Mouse (Mus musculus) limb, embryonic 14.5 days (tissue): ENCODE measurements around the gene Atxn7l1. TPM values are rescaled to one million over a fixed set of nuclear protein-coding genes. Genes with fewer than 3 reads are reported as not detected.

Source experiments
- ATAC-seq: fragments of 200-750 bp; cut with Nextera tagmentation; 2 replicates; pipeline ENCODE4 v1.8.0; 2017; ENCODE audit warnings: low read depth, moderate number of reproducible peaks, moderate TSS enrichment; ENCODE audit not compliant: low FRiP score
- DNase-seq: peaks from one replicate; pipeline ENCODE4 v3.0.0-alpha.2; 2015; ENCODE audit warnings: low spot score
- H3K27ac ChIP-seq: fragments of 300-500 bp; sonication (generic); replicated peaks from 2 replicates; pipeline ENCODE4 v1.5.1; 2014; ENCODE audit warnings: low read depth, mild to moderate bottlenecking, low read length, moderate library complexity, mixed read lengths
- H3K27me3 ChIP-seq: fragments of 300-500 bp; sonication (generic); 2 replicates; pipeline ENCODE4 v1.6.1; 2014; ENCODE audit warnings: low read length, mixed read lengths; ENCODE audit not compliant: control insufficient read depth, insufficient read depth
- H3K36me3 ChIP-seq: fragments of 300-500 bp; sonication (generic); 2 replicates; pipeline ENCODE4 v1.6.1; 2014; ENCODE audit warnings: mild to moderate bottlenecking, low read length, moderate library complexity, mixed read lengths; ENCODE audit not compliant: control insufficient read depth, insufficient read depth
- H3K4me1 ChIP-seq: fragments of 300-500 bp; sonication (generic); 2 replicates; pipeline ENCODE4 v1.6.1; 2014; ENCODE audit warnings: antibody characterized with exemption, low read length, mixed read lengths; ENCODE audit not compliant: control insufficient read depth, insufficient read depth
- H3K4me2 ChIP-seq: fragments of 300-500 bp; sonication (generic); replicated peaks from 2 replicates; pipeline ENCODE4 v1.6.1; 2014; ENCODE audit warnings: low read depth, mild to moderate bottlenecking, low read length, moderate library complexity; ENCODE audit not compliant: severe bottlenecking
- H3K4me3 ChIP-seq: fragments of 300-500 bp; sonication (generic); replicated peaks from 2 replicates; pipeline ENCODE4 v1.5.1; 2014; ENCODE audit warnings: low read length
- H3K9ac ChIP-seq: fragments of 300-500 bp; sonication (generic); 2 replicates; pipeline ENCODE4 v1.6.1; 2014; ENCODE audit warnings: mild to moderate bottlenecking, low read depth, low read length, moderate library complexity; ENCODE audit not compliant: severe bottlenecking
- H3K9me3 ChIP-seq: fragments of 300-500 bp; sonication (generic); 2 replicates; pipeline ENCODE4 v1.6.1; 2016; ENCODE audit warnings: low read length; ENCODE audit not compliant: control insufficient read depth
- POLR2A ChIP-seq: fragments of 200-500 bp; IDR thresholded peaks from 2 replicates; pipeline ENCODE4 v1.8.0; 2012; ENCODE audit warnings: inconsistent platforms, mild to moderate bottlenecking, moderate library complexity, borderline replicate concordance; ENCODE audit not compliant: insufficient read depth, insufficient read length; ENCODE audit errors: extremely low read depth
- WGBS: fragments of 180-500 bp; shearing (Covaris S2); extraction: QIAGEN DNeasy Blood & Tissue Kit; methylation state at CpG from one replicate; pipeline ENCODE4 v1.1.7; 2014; 5-methylcytosine and 5-hydroxymethylcytosine counted together
- polyA plus RNA-seq, 2 experiments: library from polyadenylated mRNA; depleted of rRNA in 1 of 2; stranded (reverse) in 1 of 2; unstranded in 1 of 2; fragments of >200 nt; fragmentation: Nextera tagmentation in 1 of 2; extraction: Ambion mirVana in 1 of 2; gene quantifications; 2 replicates each; pipeline versions ENCODE4 v1.2.1 to v1.2.3; 2012 to 2014

Atxn7l1 gene
- polyA plus RNA-seq, 2 experiments = 15.3 to 23.1 TPM

DNA sequence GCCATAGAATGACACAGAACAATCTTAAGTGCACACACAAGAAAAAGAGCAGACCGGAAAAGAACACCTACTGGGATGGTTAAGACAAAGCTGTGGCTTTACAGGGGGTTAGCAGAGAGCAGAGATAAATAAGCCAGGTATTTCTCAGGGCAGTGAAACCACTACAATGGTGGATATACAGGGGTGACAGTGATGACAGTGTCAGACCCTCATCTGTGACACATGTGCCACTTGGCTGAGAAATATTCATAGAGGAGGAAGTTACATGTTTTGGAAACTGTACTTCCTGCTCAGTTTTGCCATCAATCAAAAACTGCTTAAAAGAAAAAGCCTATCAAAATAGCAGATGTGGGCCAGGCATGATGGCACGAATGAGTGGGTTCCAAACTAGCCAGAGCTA lies 19.4 kb upstream of the Atxn7l1 start:
- no peak overlapping the region for H3K4me3 ChIP-seq
- H3K36me3 ChIP-seq = no peaks in the 10 kb centered on the region
- no peaks in the 10 kb centered on the region for H3K27me3 ChIP-seq
- H3K27ac ChIP-seq = no peak overlapping the region
- WGBS = 89% methylated on average over 2 of the region's 2 CpGs
- DNase-seq (no peak), ATAC-seq (no peak)
- no peak for TF ChIP-seq POLR2A
- no peaks in the 10 kb centered on the region for H3K9me3 ChIP-seq
- H3K4me2 ChIP-seq = no peak overlapping the region
- no peak overlapping the region for H3K9ac ChIP-seq
- H3K4me1 ChIP-seq = no peaks in the 10 kb centered on the region

DNA sequence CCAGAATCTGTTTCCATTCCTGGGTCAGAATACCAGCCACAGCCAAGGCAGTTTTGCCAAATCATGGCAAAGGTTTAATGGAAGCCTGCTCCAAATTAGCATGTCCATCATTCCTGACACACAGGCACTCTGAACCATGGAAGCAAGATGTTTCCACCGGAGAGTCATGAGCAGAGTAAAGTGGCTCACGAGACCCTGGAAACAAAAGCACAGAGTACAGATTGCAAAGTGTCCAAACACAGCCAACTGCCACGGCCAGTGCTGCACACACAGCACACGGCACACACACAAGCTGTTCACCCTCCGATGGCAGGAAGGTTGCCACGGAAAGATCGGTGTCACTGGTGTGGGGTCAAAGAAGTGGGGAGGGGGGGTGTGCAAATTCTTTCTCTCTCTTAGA lies 18.8 kb upstream of the Atxn7l1 start:
- WGBS = 63% methylated on average over 7 of the region's 7 CpGs
- no peak overlapping the region for H3K4me2 ChIP-seq
- TF ChIP-seq POLR2A = no peak
- DNase-seq = no peak
- no peaks in the 10 kb centered on the region for H3K9me3 ChIP-seq
- no peak overlapping the region for H3K9ac ChIP-seq
- H3K36me3 ChIP-seq = no peaks in the 10 kb centered on the region
- no peak for ATAC-seq
- no peaks in the 10 kb centered on the region for H3K27me3 ChIP-seq
- no peak overlapping the region for H3K4me3 ChIP-seq
- H3K27ac ChIP-seq = no peak overlapping the region
- H3K4me1 ChIP-seq = no peaks in the 10 kb centered on the region

GRCm38 (mm10) chr12:33129410-33129809 lies 18.1 kb upstream of the Atxn7l1 start:
- Histone ChIP-seq H3K27me3 (no peaks in the 10 kb centered on the region), H3K4me2 (no peak overlapping the region), H3K4me1 (no peaks in the 10 kb centered on the region), H3K36me3 (no peaks in the 10 kb centered on the region), H3K27ac (no peak overlapping the region), H3K9me3 (no peaks in the 10 kb centered on the region), H3K9ac (no peak overlapping the region), H3K4me3 (no peak overlapping the region)
- DNase-seq (no peak), ATAC-seq (no peak)
- WGBS = 13% methylated on average over 4 of the region's 4 CpGs
- TF ChIP-seq POLR2A = no peak

DNA sequence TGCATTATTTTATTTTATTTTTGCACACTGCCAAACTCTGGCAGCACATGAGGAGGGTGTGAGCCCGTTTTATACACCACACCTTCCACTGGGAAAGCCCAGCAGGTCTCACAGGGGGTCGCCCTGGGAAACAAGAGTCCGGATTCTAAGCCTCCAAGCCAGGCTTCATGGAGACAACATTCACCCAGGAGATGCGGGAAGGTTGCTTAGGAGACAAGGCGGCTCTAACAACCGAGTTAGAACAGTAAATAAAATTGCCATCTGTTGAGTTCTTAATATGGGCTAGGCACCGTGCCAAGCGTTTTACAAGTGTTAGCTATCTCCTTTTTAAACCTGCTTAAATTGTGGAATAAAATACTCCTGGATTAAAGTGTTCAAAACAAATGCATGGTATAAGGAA lies 17.1 kb upstream of the Atxn7l1 start:
- Histone ChIP-seq H3K9me3 (no peaks in the 10 kb centered on the region), H3K4me2 (no peak overlapping the region), H3K27me3 (no peaks in the 10 kb centered on the region), H3K4me1 (no peaks in the 10 kb centered on the region), H3K27ac (no peak overlapping the region), H3K4me3 (no peak overlapping the region), H3K36me3 (no peaks in the 10 kb centered on the region), H3K9ac (no peak overlapping the region)
- ATAC-seq = no peak
- no peak for DNase-seq
- WGBS = 16% methylated on average over 8 of the region's 8 CpGs
- no peak for TF ChIP-seq POLR2A

DNA sequence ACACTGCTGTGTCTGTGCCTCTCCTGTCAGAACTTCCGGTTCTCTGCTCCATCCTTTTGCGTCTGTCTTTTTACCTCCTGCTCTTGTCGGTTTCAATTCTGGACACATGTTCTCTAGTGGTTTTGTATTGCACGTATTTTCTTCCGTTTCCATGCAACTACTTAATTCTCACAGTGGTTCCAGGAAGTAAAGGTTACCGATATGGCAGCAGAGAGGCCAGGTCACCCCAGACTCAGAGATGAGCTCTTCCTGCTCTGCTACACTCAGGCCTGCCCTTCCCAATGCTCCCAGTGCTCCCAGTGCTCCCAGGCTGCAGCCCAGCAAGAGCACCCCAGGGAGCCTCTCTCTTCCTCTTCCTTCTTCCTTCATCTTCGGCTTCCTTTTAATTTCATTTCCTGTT lies 15.7 kb upstream of the Atxn7l1 start:
- TF ChIP-seq POLR2A = no peak
- WGBS = 58% methylated on average over 7 of the region's 7 CpGs
- Histone ChIP-seq H3K9me3 (no peaks in the 10 kb centered on the region), H3K36me3 (no peaks in the 10 kb centered on the region), H3K27ac (no peak overlapping the region), H3K27me3 (no peaks in the 10 kb centered on the region), H3K4me1 (no peaks in the 10 kb centered on the region), H3K4me3 (no peak overlapping the region), H3K9ac (no peak overlapping the region), H3K4me2 (no peak overlapping the region)
- no peak for ATAC-seq
- no peak for DNase-seq

DNA sequence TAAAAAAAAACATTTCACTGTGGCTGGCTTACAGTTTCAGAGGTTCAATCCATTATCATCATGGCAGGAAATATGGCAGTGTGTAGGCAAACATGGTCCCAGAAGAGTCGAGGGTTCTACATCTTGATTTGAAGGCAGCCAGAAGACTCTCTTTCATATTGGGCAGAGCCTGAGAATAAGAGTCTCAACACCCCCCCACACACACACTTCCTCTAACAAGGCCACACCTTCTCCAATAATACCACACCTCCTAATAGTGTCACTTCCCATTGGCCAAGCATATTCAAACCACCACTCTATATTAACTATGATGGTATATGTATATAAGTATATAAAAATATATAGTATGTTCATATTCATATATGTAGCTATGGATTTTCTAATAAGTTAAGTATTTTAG lies 9.6 kb upstream of the Atxn7l1 start:
- no peak for TF ChIP-seq POLR2A
- ATAC-seq = no peak
- DNase-seq = no peak
- Histone ChIP-seq H3K27ac (no peak overlapping the region), H3K36me3 (no peaks in the 10 kb centered on the region), H3K4me1 (no peaks in the 10 kb centered on the region), H3K9me3 (no peaks in the 10 kb centered on the region), H3K4me2 (no peak overlapping the region), H3K27me3 (no peaks in the 10 kb centered on the region), H3K9ac (no peak overlapping the region), H3K4me3 (no peak overlapping the region)
- 86% methylated on average over 1 of the region's 1 CpGs for WGBS
